Mouse (Mus musculus): ENCODE data around the gene Sirt1.
"Not testable (repeated sequence)": the region's sequence is repeated elsewhere in the genome, so short reads cannot be mapped to it uniquely, and the experiment has no call there.

The Sirt1 gene

GRCm38 (mm10) chr10:63388948-63389347 is 7.4 kb upstream of the Sirt1 start:
- no peak for DNase-seq (ENCODE audit: low spot score)

- no peak for DNase-seq (ENCODE audit: low spot score)
Measured at GRCm38 (mm10) chr10:63386991-63387390, 5.5 kb upstream of the Sirt1 start.

GRCm38 (mm10) chr10:63386444-63386843 is 4.9 kb upstream of the Sirt1 start:
- DNase-seq (ENCODE audit: low spot score), result peak; percentile 90

- DNase-seq (ENCODE audit: low spot score), result not testable (repeated sequence)
Measured at GRCm38 (mm10) chr10:63385897-63386296, 4.4 kb upstream of the Sirt1 start.

- peak; percentile 99 for DNase-seq (ENCODE audit: low spot score)
Measured at GRCm38 (mm10) chr10:63382372-63383279, 1.1 kb upstream of the Sirt1 start, which contains the start of gene Dnajc12. Gene Dnajc12, plus strand, starts transcription at chr10:63382443.

GRCm38 (mm10) chr10:63378948-63379680 is 2.4 kb downstream of the Sirt1 start:
- no peak for DNase-seq (ENCODE audit: low spot score)

- DNase-seq (ENCODE audit: low spot score), result peak; percentile 66
Measured at GRCm38 (mm10) chr10:63377468-63377867, 4.0 kb downstream of the Sirt1 start.

GRCm38 (mm10) chr10:63376303-63376702 is 5.2 kb downstream of the Sirt1 start:
- no peak for DNase-seq (ENCODE audit: low spot score)

GRCm38 (mm10) chr10:63368041-63368440 is 13.5 kb downstream of the Sirt1 start:
- DNase-seq (ENCODE audit: low spot score), result no peak

- DNase-seq (ENCODE audit: low spot score), result no peak
Measured at GRCm38 (mm10) chr10:63367386-63367785, 14.1 kb downstream of the Sirt1 start.

GRCm38 (mm10) chr10:63365918-63366455 is 15.5 kb downstream of the Sirt1 start:
- DNase-seq (ENCODE audit: low spot score), result no peak

- DNase-seq (ENCODE audit: low spot score), result no peak
Measured at GRCm38 (mm10) chr10:63360502-63360901, 21.0 kb downstream of the Sirt1 start.

GRCm38 (mm10) chr10:63352111-63352510 is 29.4 kb downstream of the Sirt1 start:
- DNase-seq (ENCODE audit: low spot score), result no peak

GRCm38 (mm10) chr10:63351099-63351498 is 30.4 kb downstream of the Sirt1 start:
- DNase-seq (ENCODE audit: low spot score), result not testable (repeated sequence)

- no peak for DNase-seq (ENCODE audit: low spot score)
Measured at GRCm38 (mm10) chr10:63350666-63351065, 30.8 kb downstream of the Sirt1 start.

- DNase-seq (ENCODE audit: low spot score), result no peak
Measured at GRCm38 (mm10) chr10:63348291-63348690, 33.2 kb downstream of the Sirt1 start.

- DNase-seq (ENCODE audit: low spot score), result no peak
Measured at GRCm38 (mm10) chr10:63344751-63345150, 36.8 kb downstream of the Sirt1 start.

- DNase-seq (ENCODE audit: low spot score), result no peak
Measured at GRCm38 (mm10) chr10:63341351-63341750, 40.2 kb downstream of the Sirt1 start.

- peak; percentile 92 for DNase-seq (ENCODE audit: low spot score)
Measured at GRCm38 (mm10) chr10:63338914-63339643, 42.4 kb downstream of the Sirt1 start.

- DNase-seq (ENCODE audit: low spot score), result peak; percentile 68
Measured at GRCm38 (mm10) chr10:63337951-63338836, 43.3 kb downstream of the Sirt1 start.

GRCm38 (mm10) chr10:63337326-63337725 is 44.2 kb downstream of the Sirt1 start:
- DNase-seq (ENCODE audit: low spot score), result no peak

All from embryo, embryonic 10 days (tissue).